Mouse (Mus musculus) CH12.LX (cell line): ENCODE results near the gene Tnfsf13.
A peak's percentile ranks its signal among the peaks of the same experiment; 100 is the strongest.

Experiments
- CTCF ChIP-seq, 2 experiments: IDR thresholded peaks in 1 of 2; conservative IDR thresholded peaks in 1 of 2; 2 replicates each; pipeline ENCODE4 v1.5.1; 2011 to 2012; ENCODE audit warnings: low read depth in 2 of 2, low read length in 2 of 2, improper control_type of control experiment in 1 of 2, inconsistent platforms in 1 of 2, mild to moderate bottlenecking in 1 of 2, moderate library complexity in 1 of 2
- IRF4 ChIP-seq: IDR thresholded peaks from 2 replicates; pipeline ENCODE4 v1.6.1; 2014; ENCODE audit warnings: low read depth, mild to moderate bottlenecking, inconsistent platforms, low read length, improper control_type of control experiment
- POLR2AphosphoS2 ChIP-seq: IDR thresholded peaks from 2 replicates; pipeline ENCODE4 v1.6.1; 2011; ENCODE audit warnings: low read depth, low read length, improper control_type of control experiment

GRCm38 (mm10) chr11:69656617-69657461 is 28.7 kb downstream of the Tnfsf13 start:
- TF ChIP-seq CTCF (conservative IDR thresholded peaks at IDR 0.05 in 1 of 2, IDR thresholded peaks at IDR 0.05 in 1 of 2; ENCODE audit: low read depth in 2 of 2, low read length in 2 of 2) = peak; percentile 91 to 97
- no peak for TF ChIP-seq POLR2AphosphoS2
- TF ChIP-seq IRF4 = no peak; the same call in 1 of the 2 replicates
